Mouse (Mus musculus): ENCODE measurements around the gene Tada2b. TPM values are rescaled to one million over a fixed set of nuclear protein-coding genes. Genes with fewer than 3 reads are reported as not detected.

The Tada2b gene
- polyA plus RNA-seq, 1 experiment from 2014 or later = 2.7 TPM

GRCm38 (mm10) chr5:36478540-36479420 lies 5.3 kb downstream of the Tada2b start:
- Histone ChIP-seq H3K4me2 (replicated peaks) (no peak overlapping the region), H3K27me3 (replicated peaks) (no peaks in the 10 kb centered on the region), H3K36me3 (peaks cover 15% of the 10 kb centered on the region; the same call in 1 of the 2 replicates), H3K9me3 (no peaks in the 10 kb centered on the region), H3K9ac (no peak overlapping the region), H3K4me1 (peaks cover 25% of the 10 kb centered on the region), H3K27ac (no peak overlapping the region), H3K4me3 (no peak overlapping the region)
- 91% methylated on average over 6 of the region's 6 CpGs for WGBS
- ATAC-seq (ENCODE audit: low FRiP score, low read depth) = no peak

GRCm38 (mm10) chr5:36477486-36477885 lies 6.6 kb downstream of the Tada2b start:
- WGBS = 91% methylated on average over 3 of the region's 3 CpGs
- peaks cover 14% of the 10 kb centered on the region for H3K4me1 ChIP-seq
- no peak overlapping the region for H3K4me2 ChIP-seq (replicated peaks)
- peaks cover 25% of the 10 kb centered on the region for H3K36me3 ChIP-seq
- H3K9ac ChIP-seq = no peak overlapping the region
- no peak for ATAC-seq (ENCODE audit: low FRiP score, low read depth)
- H3K4me3 ChIP-seq = no peak overlapping the region
- no peak overlapping the region for H3K27ac ChIP-seq
- no peaks in the 10 kb centered on the region for H3K9me3 ChIP-seq
- H3K27me3 ChIP-seq (replicated peaks) = no peaks in the 10 kb centered on the region

GRCm38 (mm10) chr5:36474283-36474682 lies 9.8 kb downstream of the Tada2b start:
- Histone ChIP-seq H3K27me3 (replicated peaks) (no peaks in the 10 kb centered on the region), H3K9ac (no peak overlapping the region), H3K36me3 (peaks cover 57% of the 10 kb centered on the region), H3K4me2 (replicated peaks) (no peak overlapping the region), H3K4me1 (no peaks in the 10 kb centered on the region), H3K27ac (no peak overlapping the region), H3K4me3 (no peak overlapping the region), H3K9me3 (no peaks in the 10 kb centered on the region)
- ATAC-seq (ENCODE audit: low FRiP score, low read depth) = no peak
- 85% methylated on average over 5 of the region's 5 CpGs for WGBS

GRCm38 (mm10) chr5:36472876-36473655 lies 11.0 kb downstream of the Tada2b start:
- Histone ChIP-seq H3K4me3 (no peak overlapping the region), H3K27ac (no peak overlapping the region), H3K4me1 (no peaks in the 10 kb centered on the region), H3K36me3 (peaks cover 63% of the 10 kb centered on the region), H3K27me3 (replicated peaks) (no peaks in the 10 kb centered on the region), H3K4me2 (replicated peaks) (no peak overlapping the region), H3K9me3 (no peaks in the 10 kb centered on the region), H3K9ac (no peak overlapping the region)
- 88% methylated on average over 4 of the region's 4 CpGs for WGBS
- ATAC-seq (ENCODE audit: low FRiP score, low read depth) = no peak

GRCm38 (mm10) chr5:36471206-36471605 lies 12.9 kb downstream of the Tada2b start:
- Histone ChIP-seq H3K9ac (no peak overlapping the region), H3K9me3 (no peaks in the 10 kb centered on the region), H3K36me3 (peaks cover 61% of the 10 kb centered on the region), H3K27ac (no peak overlapping the region), H3K27me3 (replicated peaks) (no peaks in the 10 kb centered on the region), H3K4me3 (no peak overlapping the region), H3K4me1 (peaks cover under 1% of the 10 kb centered on the region; the same call in 1 of the 2 replicates), H3K4me2 (replicated peaks) (no peak overlapping the region)
- 95% methylated on average over 8 of the region's 8 CpGs for WGBS
- no peak for ATAC-seq (ENCODE audit: low FRiP score, low read depth)

- ATAC-seq (ENCODE audit: low FRiP score, low read depth) = no peak
- WGBS = 34% methylated on average over 8 of the region's 8 CpGs
- peaks cover 14% of the 10 kb centered on the region for H3K4me1 ChIP-seq
- no peaks in the 10 kb centered on the region for H3K27me3 ChIP-seq (replicated peaks)
- peak overlapping the region; percentile 92 for H3K4me3 ChIP-seq
- H3K27ac ChIP-seq = no peak overlapping the region
- H3K36me3 ChIP-seq = peaks cover 26% of the 10 kb centered on the region
- H3K4me2 ChIP-seq (replicated peaks) = peak overlapping the region; percentile 99
- H3K9ac ChIP-seq = peak overlapping the region; percentile 78
- H3K9me3 ChIP-seq = no peaks in the 10 kb centered on the region
These were observed 18.2 kb downstream of the Tada2b start for GRCm38 (mm10) chr5:36465889-36466288.

- no peak within 1 kb of the TSS for H3K27ac ChIP-seq
- under 1% methylated on average over 68 of the region's 68 CpGs for WGBS
These were observed 19.1 kb downstream of the Tada2b start, which contains the start of gene Grpel1 for GRCm38 (mm10) chr5:36464709-36465661. Gene Grpel1, plus strand, starts transcription at chr5:36464998.

GRCm38 (mm10) chr5:36463391-36463790 lies 20.7 kb downstream of the Tada2b start:
- Histone ChIP-seq H3K27ac (no peak overlapping the region), H3K4me1 (peaks cover 14% of the 10 kb centered on the region), H3K9ac (no peak overlapping the region), H3K27me3 (replicated peaks) (no peaks in the 10 kb centered on the region), H3K4me2 (replicated peaks) (no peak overlapping the region), H3K36me3 (0 out of 2 replicates have a peak, but pooled peaks cover 5% of the 10 kb centered on the region), H3K9me3 (no peaks in the 10 kb centered on the region), H3K4me3 (no peak overlapping the region)
- 26% methylated on average over 5 of the region's 5 CpGs for whole genome bisulfite sequencing
- ATAC-seq (ENCODE audit: low FRiP score, low read depth) = no peak

More at GRCm38 (mm10) chr5:36464709-36465661, 19.1 kb downstream of the Tada2b start, which contains the start of gene Grpel1:
- Histone ChIP-seq H3K4me1 (peaks cover 14% of the 10 kb centered on the region), H3K4me3 (peak within 1 kb of the TSS; percentile 92), H3K9ac (peak within 1 kb of the TSS; percentile 78), H3K4me2 (replicated peaks) (peak within 1 kb of the TSS; percentile 99), H3K36me3 (peaks cover 17% of the 10 kb centered on the region), H3K9me3 (no peaks in the 10 kb centered on the region), H3K27me3 (replicated peaks) (no peaks in the 10 kb centered on the region)
- peak; percentile 94 for ATAC-seq (ENCODE audit: low FRiP score, low read depth)

- ATAC-seq (ENCODE audit: low FRiP score, low read depth) = no peak
- Histone ChIP-seq H3K4me2 (replicated peaks) (no peak overlapping the region), H3K27ac (no peak overlapping the region), H3K27me3 (replicated peaks) (no peaks in the 10 kb centered on the region), H3K4me1 (peaks cover 14% of the 10 kb centered on the region), H3K9ac (no peak overlapping the region), H3K36me3 (0 out of 2 replicates have a peak, but pooled peaks cover under 1% of the 10 kb centered on the region), H3K9me3 (no peaks in the 10 kb centered on the region), H3K4me3 (no peak overlapping the region)
- WGBS = 20% methylated on average over 7 of the region's 7 CpGs
These were observed 21.3 kb downstream of the Tada2b start for GRCm38 (mm10) chr5:36462810-36463209.

- WGBS = 81% methylated on average over 2 of the region's 2 CpGs
- H3K27me3 ChIP-seq (replicated peaks) = no peaks in the 10 kb centered on the region
- no peak for ATAC-seq (ENCODE audit: low FRiP score, low read depth)
- H3K4me2 ChIP-seq (replicated peaks) = no peak overlapping the region
- no peak overlapping the region for H3K9ac ChIP-seq
- H3K4me1 ChIP-seq = peaks cover 13% of the 10 kb centered on the region
- H3K9me3 ChIP-seq = no peaks in the 10 kb centered on the region
- no peak overlapping the region for H3K4me3 ChIP-seq
- H3K27ac ChIP-seq = no peak overlapping the region
- H3K36me3 ChIP-seq = no peaks in the 10 kb centered on the region
These were observed 22.9 kb downstream of the Tada2b start for GRCm38 (mm10) chr5:36461231-36461630.

GRCm38 (mm10) chr5:36460712-36461111 lies 23.4 kb downstream of the Tada2b start:
- no peak overlapping the region for H3K4me2 ChIP-seq (replicated peaks)
- ATAC-seq (ENCODE audit: low FRiP score, low read depth) = no peak
- peaks cover 8% of the 10 kb centered on the region for H3K4me1 ChIP-seq
- 83% methylated on average over 2 of the region's 2 CpGs for WGBS
- no peak overlapping the region for H3K27ac ChIP-seq
- H3K27me3 ChIP-seq (replicated peaks) = no peaks in the 10 kb centered on the region
- H3K36me3 ChIP-seq = no peaks in the 10 kb centered on the region
- no peak overlapping the region for H3K9ac ChIP-seq
- no peak overlapping the region for H3K4me3 ChIP-seq
- no peaks in the 10 kb centered on the region for H3K9me3 ChIP-seq

All from neural tube, embryonic 12.5 days (tissue).